Mouse (Mus musculus) small intestine, adult 2 months (tissue): ENCODE results near the gene Pou2f3.

Source experiments
- CTCF ChIP-seq: fragments of 200-500 bp; IDR thresholded peaks from 2 replicates; pipeline ENCODE4 v1.5.1; 2012; ENCODE audit warnings: low read depth, mild to moderate bottlenecking, control low read depth, inconsistent platforms, low read length, moderate library complexity, mixed read lengths; ENCODE audit not compliant: insufficient replicate concordance, insufficient read length; ENCODE audit errors: extremely low read depth
- POLR2A ChIP-seq: fragments of 200-500 bp; IDR thresholded peaks from 2 replicates; pipeline ENCODE4 v1.6.1; 2012; ENCODE audit warnings: low read depth, mild to moderate bottlenecking, control low read depth, inconsistent platforms, low read length, moderate library complexity

GRCm38 (mm10) chr9:43237111-43237775 lies 27.1 kb upstream of the Pou2f3 start:
- TF ChIP-seq CTCF (no peak), POLR2A (no peak)
